Mouse (Mus musculus) bone marrow, adult 2 months (tissue): ENCODE measurements around the gene Ube2v1.

Source experiments
- CTCF ChIP-seq: fragments of 200-500 bp; IDR thresholded peaks from 2 replicates; pipeline ENCODE4 v1.5.1; 2011; ENCODE audit warnings: low read length, control low read depth; ENCODE audit not compliant: control insufficient read depth, insufficient read depth
- POLR2A ChIP-seq: fragments of 200-500 bp; IDR thresholded peaks from 2 replicates; pipeline ENCODE4 v1.6.1; 2011; ENCODE audit warnings: low read depth, mild to moderate bottlenecking, control low read depth, low read length, borderline replicate concordance; ENCODE audit not compliant: control insufficient read depth

DNA sequence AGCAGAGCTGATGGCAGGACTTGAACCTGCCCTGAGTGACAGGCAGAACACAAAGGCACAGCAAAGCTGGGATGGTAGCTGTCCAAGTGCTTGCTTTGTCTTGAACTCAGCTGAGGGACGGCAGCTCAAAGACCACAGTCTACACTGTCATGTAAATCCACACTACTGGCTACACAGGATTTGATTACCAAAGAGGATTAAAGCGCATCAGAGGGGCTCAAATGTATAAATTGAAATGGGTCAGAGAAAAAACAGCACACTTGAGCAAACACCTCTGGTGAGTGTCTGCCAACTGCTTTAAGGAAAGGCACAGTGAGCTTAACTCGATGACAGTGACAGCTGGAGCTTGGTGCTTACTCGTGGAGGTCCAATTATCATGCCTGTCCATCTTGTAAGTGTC lies 14.4 kb downstream of the Ube2v1 start:
- no peak for TF ChIP-seq CTCF
- TF ChIP-seq POLR2A = no peak
